Mouse (Mus musculus) erythroblast, embryonic 14.5 days (primary cell): ENCODE data around the gene Aprt.

Source experiments
- GATA1 ChIP-seq: IDR thresholded peaks from 2 replicates; pipeline ENCODE4 v1.6.1; 2012; ENCODE audit warnings: low read length, inconsistent platforms, mixed read lengths
- TAL1 ChIP-seq: IDR thresholded peaks from 3 replicates; pipeline ENCODE4 v1.6.1; 2012; ENCODE audit warnings: low read length, inconsistent platforms, mixed read lengths

DNA sequence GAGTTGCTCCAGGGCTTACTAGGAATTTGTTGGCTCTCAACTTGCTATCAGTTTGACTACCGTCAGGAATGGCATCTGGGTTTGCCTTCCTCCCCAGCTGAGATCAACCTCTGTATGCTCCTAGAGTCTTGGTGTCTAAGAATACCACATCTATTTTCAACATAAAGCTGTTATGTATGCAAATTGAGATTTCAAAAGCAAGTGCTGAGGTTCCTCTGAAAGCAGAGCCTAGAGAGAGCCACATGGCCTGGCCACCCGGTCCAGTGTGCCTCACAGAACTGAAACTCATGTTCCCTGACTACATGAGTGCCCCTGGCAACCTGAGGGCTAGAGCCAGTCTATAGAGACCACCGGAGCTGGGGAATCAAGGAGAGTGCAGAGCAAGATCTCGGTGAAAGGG lies 28.7 kb upstream of the Aprt start:
- TF ChIP-seq TAL1: no peak
- TF ChIP-seq GATA1: no peak
